Mouse (Mus musculus) CH12.LX (cell line): ENCODE results near the gene 1700012B07Rik.

ENCODE experiments used
- BHLHE40 ChIP-seq: IDR thresholded peaks from 2 replicates; pipeline ENCODE4 v1.6.1; 2011; ENCODE audit warnings: mild to moderate bottlenecking, low read depth, low read length, improper control_type of control experiment
- CHD1 ChIP-seq: IDR thresholded peaks from 2 replicates; pipeline ENCODE4 v1.6.1; 2012; ENCODE audit warnings: low read depth, low read length, improper control_type of control experiment, inconsistent platforms
- CTCF ChIP-seq, 2 experiments: IDR thresholded peaks in 1 of 2; conservative IDR thresholded peaks in 1 of 2; 2 replicates each; pipeline ENCODE4 v1.5.1; 2011 to 2012; ENCODE audit warnings: low read depth in 2 of 2, low read length in 2 of 2, improper control_type of control experiment in 1 of 2, inconsistent platforms in 1 of 2, mild to moderate bottlenecking in 1 of 2, moderate library complexity in 1 of 2
- E2F4 ChIP-seq: IDR thresholded peaks from 2 replicates; pipeline ENCODE4 v1.6.1; 2011; ENCODE audit warnings: low read depth, low read length, improper control_type of control experiment; ENCODE audit not compliant: insufficient replicate concordance
- ELF1 ChIP-seq: IDR thresholded peaks from 2 replicates; pipeline ENCODE4 v1.6.1; 2014; ENCODE audit warnings: low read depth, mild to moderate bottlenecking, inconsistent platforms, low read length, improper control_type of control experiment
- GABPA ChIP-seq: IDR thresholded peaks from 2 replicates; pipeline ENCODE4 v1.6.1; 2012; ENCODE audit warnings: low read depth, low read length, improper control_type of control experiment, inconsistent platforms; ENCODE audit not compliant: insufficient replicate concordance
- JUND ChIP-seq: conservative IDR thresholded peaks from 2 replicates; pipeline ENCODE4 v1.6.1; 2011; ENCODE audit warnings: low read depth, low read length, improper control_type of control experiment
- MAZ ChIP-seq: IDR thresholded peaks from 2 replicates; pipeline ENCODE4 v1.6.1; 2012; ENCODE audit warnings: low read depth, mild to moderate bottlenecking, inconsistent platforms, low read length, improper control_type of control experiment, moderate library complexity
- MXI1 ChIP-seq: IDR thresholded peaks from 2 replicates; pipeline ENCODE4 v1.6.1; 2011; ENCODE audit warnings: mild to moderate bottlenecking, low read depth, low read length, improper control_type of control experiment
- POLR2A ChIP-seq: IDR thresholded peaks from 2 replicates; pipeline ENCODE4 v1.6.1; 2011; ENCODE audit warnings: low read depth, mild to moderate bottlenecking, improper control_type of control experiment, low read length
- USF1 ChIP-seq: IDR thresholded peaks from 2 replicates; pipeline ENCODE4 v1.6.1; 2014; ENCODE audit warnings: low read depth, mild to moderate bottlenecking, inconsistent platforms, low read length, improper control_type of control experiment
- USF2 ChIP-seq: conservative IDR thresholded peaks from 2 replicates; pipeline ENCODE4 v1.6.1; 2011; ENCODE audit warnings: low read depth, low read length, improper control_type of control experiment
- ZC3H11A ChIP-seq: IDR thresholded peaks from 2 replicates; pipeline ENCODE4 v1.6.1; 2012; ENCODE audit warnings: low read depth, mild to moderate bottlenecking, inconsistent platforms, low read length, improper control_type of control experiment
- ZMIZ1 ChIP-seq: IDR thresholded peaks from 2 replicates; pipeline ENCODE4 v1.6.1; 2012; ENCODE audit warnings: low read depth, mild to moderate bottlenecking, inconsistent platforms, low read length, improper control_type of control experiment

GRCm38 (mm10) chr11:109865526-109865925 is 37.7 kb upstream of the 1700012B07Rik start:
- TF ChIP-seq USF2 (no peak), ZC3H11A (no peak), CTCF (conservative IDR thresholded peaks at IDR 0.05 in 1 of 2, IDR thresholded peaks at IDR 0.05 in 1 of 2; ENCODE audit: low read depth in 2 of 2, low read length in 2 of 2) (no peak), BHLHE40 (no peak), ELF1 (no peak), MXI1 (no peak), E2F4 (no peak), GABPA (no peak), CHD1 (no peak), ZMIZ1 (no peak), POLR2A (no peak), USF1 (no peak), JUND (no peak), MAZ (no peak)
